Mouse (Mus musculus) embryonic facial prominence, embryonic 14.5 days (tissue): ENCODE results near the gene Actr3. TPM values are rescaled to one million over a fixed set of nuclear protein-coding genes. Genes with fewer than 3 reads are reported as not detected.

Experiments used
- ATAC-seq: fragments of 200-750 bp; cut with Nextera tagmentation; 2 replicates; pipeline ENCODE4 v1.8.0; 2017; ENCODE audit warnings: low read depth, moderate number of reproducible peaks, moderate TSS enrichment
- DNase-seq: peaks from one replicate; pipeline ENCODE4 v3.0.0-alpha.2; 2015; ENCODE audit warnings: low spot score
- H3K27ac ChIP-seq: fragments of 300-500 bp; sonication (generic); replicated peaks from 2 replicates; pipeline ENCODE4 v1.5.1; 2014; ENCODE audit warnings: low read depth, mild to moderate bottlenecking, low read length, moderate library complexity
- H3K27me3 ChIP-seq: fragments of 300-500 bp; sonication (generic); replicated peaks from 2 replicates; pipeline ENCODE4 v1.6.1; 2014; ENCODE audit warnings: low read length; ENCODE audit not compliant: control insufficient read depth, insufficient read depth
- H3K36me3 ChIP-seq: fragments of 300-500 bp; sonication (generic); 2 replicates; pipeline ENCODE4 v1.6.1; 2014; ENCODE audit warnings: low read length, mixed read lengths; ENCODE audit not compliant: control insufficient read depth, insufficient read depth
- H3K4me1 ChIP-seq: fragments of 300-500 bp; sonication (generic); 2 replicates; pipeline ENCODE4 v1.6.1; 2014; ENCODE audit warnings: antibody characterized with exemption, low read length; ENCODE audit not compliant: control insufficient read depth, insufficient read depth
- H3K4me2 ChIP-seq: fragments of 300-500 bp; sonication (generic); 2 replicates; pipeline ENCODE4 v1.6.1; 2014; ENCODE audit warnings: low read depth, mild to moderate bottlenecking, low read length, moderate library complexity, mixed read lengths
- H3K4me3 ChIP-seq: fragments of 300-500 bp; sonication (generic); 2 replicates; pipeline ENCODE4 v1.5.1; 2014; ENCODE audit warnings: low read depth, mild to moderate bottlenecking, low read length
- H3K9ac ChIP-seq: fragments of 300-500 bp; sonication (generic); 2 replicates; pipeline ENCODE4 v1.6.1; 2014; ENCODE audit warnings: low read depth, mild to moderate bottlenecking, low read length, moderate library complexity, mixed read lengths
- H3K9me3 ChIP-seq: fragments of 300-500 bp; sonication (generic); 2 replicates; pipeline ENCODE4 v1.6.1; 2016; ENCODE audit warnings: low read length; ENCODE audit not compliant: control insufficient read depth
- WGBS: fragments of 180-500 bp; shearing (Covaris S2); extraction: QIAGEN DNeasy Blood & Tissue Kit; methylation state at CpG from one replicate; pipeline ENCODE4 v1.1.7; 2014; 5-methylcytosine and 5-hydroxymethylcytosine counted together
- polyA plus RNA-seq: library from polyadenylated mRNA; unstranded; fragments of >200 nt; fragmentation: Nextera tagmentation; extraction: Ambion mirVana; gene quantifications from 2 replicates; pipeline ENCODE4 v1.2.1, GENCODE M21; 2014

The Actr3 gene
- polyA plus RNA-seq, 1 experiment from 2014 or later = 243 TPM

DNA sequence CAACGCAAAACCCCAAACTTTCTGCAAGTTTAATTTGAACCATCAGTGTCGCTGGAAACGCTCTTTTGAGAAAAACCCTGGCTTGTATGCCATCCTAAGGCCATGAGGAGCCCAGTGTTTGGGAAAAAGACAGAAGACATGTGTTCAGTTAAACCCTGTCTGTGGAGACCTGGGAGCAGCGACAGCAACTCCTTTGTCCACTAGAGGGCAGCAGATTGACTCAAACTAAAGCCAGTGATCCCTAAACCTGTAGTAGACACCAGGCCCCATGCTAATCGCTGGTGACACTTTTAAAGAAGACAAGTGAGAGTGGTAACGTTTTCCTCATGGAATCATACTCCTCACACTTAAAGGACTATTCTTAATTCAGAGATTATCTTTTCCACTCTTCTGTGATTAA is 64.7 kb downstream of the Actr3 start:
- Histone ChIP-seq H3K4me1 (no peaks in the 10 kb centered on the region), H3K9me3 (no peaks in the 10 kb centered on the region), H3K27me3 (no peaks in the 10 kb centered on the region), H3K4me2 (no peak overlapping the region), H3K36me3 (no peaks in the 10 kb centered on the region), H3K27ac (no peak overlapping the region), H3K4me3 (no peak overlapping the region), H3K9ac (no peak overlapping the region)
- peak; percentile 65; the same call in 1 of the 2 replicates for ATAC-seq
- WGBS = 25% methylated on average over 6 of the region's 6 CpGs
- peak; percentile 87 for DNase-seq

DNA sequence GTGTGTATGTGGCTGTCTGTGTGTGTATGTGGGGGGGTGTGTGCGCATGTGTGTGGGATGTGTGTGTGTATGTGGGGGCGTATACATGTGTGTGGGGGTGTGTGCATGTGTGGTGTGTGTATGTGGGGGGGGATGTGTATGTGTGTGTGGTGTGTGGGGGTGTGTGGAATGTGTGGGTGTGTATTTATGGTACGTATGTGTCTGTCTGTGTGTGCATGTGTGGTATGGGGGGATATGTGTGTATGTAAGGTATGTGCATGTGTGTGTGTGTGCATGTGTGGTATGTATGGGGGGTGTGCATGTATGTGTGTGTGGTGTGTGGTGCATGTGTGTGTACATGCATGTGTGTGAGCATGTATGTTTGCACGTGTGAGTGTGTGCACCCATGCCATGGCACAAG is 70.0 kb downstream of the Actr3 start:
- DNase-seq (no peak), ATAC-seq (no peak)
- no peaks in the 10 kb centered on the region for H3K36me3 ChIP-seq
- WGBS = 88% methylated on average over 4 of the region's 4 CpGs
- H3K27ac ChIP-seq = no peak overlapping the region
- no peak overlapping the region for H3K9ac ChIP-seq
- no peaks in the 10 kb centered on the region for H3K9me3 ChIP-seq
- no peak overlapping the region for H3K4me2 ChIP-seq
- H3K27me3 ChIP-seq = no peaks in the 10 kb centered on the region
- no peak overlapping the region for H3K4me3 ChIP-seq
- H3K4me1 ChIP-seq = no peaks in the 10 kb centered on the region

DNA sequence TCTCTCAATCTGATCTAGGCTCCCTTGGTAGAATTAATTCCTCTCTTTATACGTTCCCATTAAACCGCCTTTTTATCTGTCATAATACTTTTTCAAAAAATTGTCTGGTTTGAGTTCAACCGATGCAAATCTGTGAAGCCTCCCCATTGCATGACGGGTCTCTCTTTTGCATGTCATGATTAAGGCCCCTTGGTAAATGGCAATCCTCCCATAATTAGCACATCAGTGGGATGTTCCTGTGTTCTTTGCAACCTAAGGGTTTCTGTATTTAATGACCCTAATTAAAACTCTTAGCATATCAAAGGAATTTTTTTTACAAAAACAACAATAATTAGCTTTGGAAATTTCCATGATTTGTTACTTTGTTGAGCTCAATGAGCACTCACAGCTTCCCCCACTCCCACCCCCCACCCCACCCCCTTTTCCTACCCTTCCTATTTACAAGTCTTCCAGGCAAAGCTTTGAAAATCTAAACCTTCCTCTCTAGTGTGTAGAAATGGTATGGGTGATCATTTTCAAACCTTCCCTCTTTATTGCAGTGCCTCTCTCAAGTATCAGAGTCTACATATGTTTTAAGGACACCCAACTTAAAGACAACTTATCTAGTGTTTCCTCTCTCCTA is 84.0 kb downstream of the Actr3 start:
- H3K9me3 ChIP-seq = no peaks in the 10 kb centered on the region
- H3K4me3 ChIP-seq = no peak overlapping the region
- no peaks in the 10 kb centered on the region for H3K36me3 ChIP-seq
- WGBS = 86% methylated on average over 4 of the region's 4 CpGs
- no peak overlapping the region for H3K9ac ChIP-seq
- H3K4me1 ChIP-seq = no peaks in the 10 kb centered on the region
- no peak for ATAC-seq
- H3K27me3 ChIP-seq = no peaks in the 10 kb centered on the region
- DNase-seq = no peak
- H3K27ac ChIP-seq = no peak overlapping the region
- H3K4me2 ChIP-seq = no peak overlapping the region

DNA sequence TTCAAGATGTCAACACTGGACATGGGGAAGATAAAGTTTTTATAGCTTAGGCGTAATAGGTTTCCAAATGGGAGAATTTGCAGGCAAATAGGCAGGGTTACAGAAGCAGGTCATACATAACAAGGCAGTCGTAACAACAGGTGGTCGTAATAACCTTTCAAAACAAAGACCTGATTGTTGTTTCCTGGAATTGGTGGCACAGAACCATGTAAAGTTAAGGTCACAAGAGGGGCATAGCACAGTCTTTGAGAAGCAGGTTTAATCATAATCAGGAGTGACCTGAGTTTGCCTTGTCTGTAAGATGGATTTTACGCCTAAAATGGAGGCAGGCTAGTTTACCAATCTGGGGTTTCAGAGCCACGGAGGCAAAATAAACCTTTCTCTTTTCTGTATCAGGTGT is 84.7 kb downstream of the Actr3 start:
- Histone ChIP-seq H3K4me2 (no peak overlapping the region), H3K4me1 (no peaks in the 10 kb centered on the region), H3K4me3 (no peak overlapping the region), H3K9me3 (no peaks in the 10 kb centered on the region), H3K27ac (no peak overlapping the region), H3K36me3 (no peaks in the 10 kb centered on the region), H3K9ac (no peak overlapping the region), H3K27me3 (no peaks in the 10 kb centered on the region)
- WGBS = 64% methylated on average over 5 of the region's 5 CpGs
- ATAC-seq (no peak), DNase-seq (no peak)

DNA sequence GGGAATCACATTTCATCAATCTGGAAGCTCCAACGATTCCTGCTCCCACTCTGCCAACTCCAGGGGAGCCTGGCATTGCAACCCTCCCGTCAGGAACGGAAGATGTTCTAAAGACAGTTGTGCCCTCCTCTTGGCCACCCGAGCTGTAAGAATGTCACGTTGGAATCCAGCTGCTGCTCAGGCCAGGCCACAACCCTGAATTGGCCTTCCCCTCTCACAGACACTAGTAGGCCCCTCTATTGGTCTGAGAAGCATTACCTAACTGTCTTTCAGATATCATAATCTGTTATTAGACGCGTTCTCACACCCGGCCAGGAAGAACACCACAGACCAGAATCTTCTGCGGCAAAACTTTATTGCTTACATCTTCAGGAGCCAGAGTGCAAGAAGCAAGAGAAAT is 89.7 kb downstream of the Actr3 start:
- H3K9me3 ChIP-seq = no peaks in the 10 kb centered on the region
- H3K4me1 ChIP-seq = no peaks in the 10 kb centered on the region
- no peak overlapping the region for H3K27ac ChIP-seq
- no peak overlapping the region for H3K4me3 ChIP-seq
- no peaks in the 10 kb centered on the region for H3K27me3 ChIP-seq
- H3K36me3 ChIP-seq = no peaks in the 10 kb centered on the region
- DNase-seq = no peak
- WGBS = 94% methylated on average over 9 of the region's 9 CpGs
- H3K9ac ChIP-seq = no peak overlapping the region
- no peak overlapping the region for H3K4me2 ChIP-seq
- ATAC-seq = no peak

DNA sequence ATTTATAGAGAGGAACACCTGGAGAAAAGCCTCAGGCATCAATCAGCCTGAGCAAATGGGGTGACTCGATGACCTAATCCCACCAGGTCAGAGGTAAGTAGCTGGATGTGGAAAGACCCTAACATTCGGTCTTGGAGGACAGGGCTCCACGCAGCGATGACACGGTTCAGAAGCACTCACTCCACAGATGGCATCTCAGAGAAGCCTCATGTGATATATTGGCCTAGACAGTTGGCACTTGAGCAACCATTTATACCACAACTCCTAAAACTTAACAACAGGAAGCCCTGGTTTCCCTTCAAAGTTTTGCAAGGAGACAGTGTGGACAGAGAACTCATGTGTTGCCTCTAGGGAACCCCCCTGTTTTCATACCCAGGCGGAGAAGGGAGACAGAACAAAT is 90.1 kb downstream of the Actr3 start:
- 90% methylated on average over 6 of the region's 6 CpGs for WGBS
- no peak for ATAC-seq

DNA sequence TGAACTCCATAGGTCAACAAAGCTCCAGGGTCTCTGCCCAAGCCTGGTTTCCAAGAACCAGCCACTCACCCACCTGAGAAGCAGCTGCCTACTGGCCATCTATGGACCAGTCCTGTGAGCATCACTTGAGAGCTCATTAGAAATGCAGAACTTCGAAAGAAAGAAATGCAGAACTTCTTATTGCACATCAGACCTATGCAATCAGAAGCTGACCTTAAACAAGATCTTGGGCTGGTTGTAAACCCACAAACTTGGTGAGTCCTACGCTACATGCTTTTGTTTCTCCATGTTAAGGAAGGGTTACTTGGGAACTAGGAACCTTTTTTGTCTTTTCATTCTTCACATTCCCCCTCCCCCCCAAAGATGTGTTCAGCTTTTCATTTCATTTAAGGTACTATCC is 92.4 kb downstream of the Actr3 start:
- no peak overlapping the region for H3K4me3 ChIP-seq
- ATAC-seq = no peak

More for the DNA sequence above, 90.1 kb downstream of the Actr3 start:
- no peak overlapping the region for H3K27ac ChIP-seq
- H3K4me1 ChIP-seq = no peaks in the 10 kb centered on the region
- no peak for DNase-seq
- no peak overlapping the region for H3K9ac ChIP-seq
- H3K9me3 ChIP-seq = no peaks in the 10 kb centered on the region
- H3K36me3 ChIP-seq = no peaks in the 10 kb centered on the region
- H3K27me3 ChIP-seq = no peaks in the 10 kb centered on the region
- H3K4me2 ChIP-seq = no peak overlapping the region
- no peak overlapping the region for H3K4me3 ChIP-seq

More for the DNA sequence above, 92.4 kb downstream of the Actr3 start:
- Histone ChIP-seq H3K9me3 (no peaks in the 10 kb centered on the region), H3K36me3 (no peaks in the 10 kb centered on the region), H3K4me1 (no peaks in the 10 kb centered on the region), H3K27ac (no peak overlapping the region), H3K4me2 (no peak overlapping the region), H3K27me3 (no peaks in the 10 kb centered on the region), H3K9ac (no peak overlapping the region)
- WGBS = 79% methylated on average over 2 of the region's 2 CpGs
- DNase-seq = no peak

Other genes with a start within 250 kb of the Actr3 start
- gene Slc35f5, start 124.9 kb upstream of the Actr3 start, polyA plus RNA-seq = 60.4 and 61.0 TPM in 2 replicates
- gene Gpr39, start 241.3 kb upstream of the Actr3 start, polyA plus RNA-seq = 0.07 and 0.26 TPM in 2 replicates